Mouse (Mus musculus) CH12.LX (cell line): Measurements from ENCODE around the gene Cldn2.

Experiments
- CHD2 ChIP-seq: IDR thresholded peaks from 2 replicates; pipeline ENCODE4 v1.6.1; 2011; ENCODE audit warnings: low read length, improper control_type of control experiment
- CTCF ChIP-seq, 2 experiments: IDR thresholded peaks in 1 of 2; conservative IDR thresholded peaks in 1 of 2; 2 replicates each; pipeline ENCODE4 v1.5.1; 2011 to 2012; ENCODE audit warnings: low read depth in 2 of 2, low read length in 2 of 2, improper control_type of control experiment in 1 of 2, inconsistent platforms in 1 of 2, mild to moderate bottlenecking in 1 of 2, moderate library complexity in 1 of 2
- E2F4 ChIP-seq: IDR thresholded peaks from 2 replicates; pipeline ENCODE4 v1.6.1; 2011; ENCODE audit warnings: low read depth, low read length, improper control_type of control experiment; ENCODE audit not compliant: insufficient replicate concordance
- EP300 ChIP-seq: IDR thresholded peaks from 2 replicates; pipeline ENCODE4 v1.6.1; 2011; ENCODE audit warnings: low read length, improper control_type of control experiment
- IRF4 ChIP-seq: IDR thresholded peaks from 2 replicates; pipeline ENCODE4 v1.6.1; 2014; ENCODE audit warnings: low read depth, mild to moderate bottlenecking, inconsistent platforms, low read length, improper control_type of control experiment
- JUND ChIP-seq: conservative IDR thresholded peaks from 2 replicates; pipeline ENCODE4 v1.6.1; 2011; ENCODE audit warnings: low read depth, low read length, improper control_type of control experiment
- KAT2A ChIP-seq: IDR thresholded peaks from 2 replicates; pipeline ENCODE4 v1.6.1; 2012; ENCODE audit warnings: low read length, improper control_type of control experiment, inconsistent platforms; ENCODE audit not compliant: insufficient replicate concordance
- MEF2A ChIP-seq: IDR thresholded peaks from 2 replicates; pipeline ENCODE4 v1.6.1; 2014; ENCODE audit warnings: low read depth, mild to moderate bottlenecking, inconsistent platforms, low read length, improper control_type of control experiment, borderline replicate concordance
- POLR2A ChIP-seq: IDR thresholded peaks from 2 replicates; pipeline ENCODE4 v1.6.1; 2011; ENCODE audit warnings: low read depth, mild to moderate bottlenecking, improper control_type of control experiment, low read length
- POLR2AphosphoS2 ChIP-seq: IDR thresholded peaks from 2 replicates; pipeline ENCODE4 v1.6.1; 2011; ENCODE audit warnings: low read depth, low read length, improper control_type of control experiment
- TCF12 ChIP-seq: IDR thresholded peaks from 2 replicates; pipeline ENCODE4 v1.6.1; 2014; ENCODE audit warnings: low read depth, mild to moderate bottlenecking, inconsistent platforms, low read length, improper control_type of control experiment
- USF1 ChIP-seq: IDR thresholded peaks from 2 replicates; pipeline ENCODE4 v1.6.1; 2014; ENCODE audit warnings: low read depth, mild to moderate bottlenecking, inconsistent platforms, low read length, improper control_type of control experiment
- ZC3H11A ChIP-seq: IDR thresholded peaks from 2 replicates; pipeline ENCODE4 v1.6.1; 2012; ENCODE audit warnings: low read depth, mild to moderate bottlenecking, inconsistent platforms, low read length, improper control_type of control experiment
- ZMIZ1 ChIP-seq: IDR thresholded peaks from 2 replicates; pipeline ENCODE4 v1.6.1; 2012; ENCODE audit warnings: low read depth, mild to moderate bottlenecking, inconsistent platforms, low read length, improper control_type of control experiment

- no peak for TF ChIP-seq IRF4
- TF ChIP-seq CTCF (conservative IDR thresholded peaks at IDR 0.05 in 1 of 2, IDR thresholded peaks at IDR 0.05 in 1 of 2; ENCODE audit: low read depth in 2 of 2, low read length in 2 of 2): no peak
- TF ChIP-seq POLR2A: no peak
- no peak for TF ChIP-seq USF1
- TF ChIP-seq EP300: no peak
- TF ChIP-seq ZC3H11A: no peak
- TF ChIP-seq MEF2A: no peak
- TF ChIP-seq JUND: no peak
- TF ChIP-seq TCF12: no peak
- no peak for TF ChIP-seq ZMIZ1
- TF ChIP-seq CHD2: no peak
- TF ChIP-seq POLR2AphosphoS2: no peak
- TF ChIP-seq KAT2A: no peak
- TF ChIP-seq E2F4: no peak
Measured at GRCm38 (mm10) chrX:139841091-139841490, 40.5 kb downstream of the Cldn2 start.
